Mouse (Mus musculus) neural tube, postnatal 0 days (tissue): ENCODE results near the gene Olfr739. TPM values are rescaled to one million over a fixed set of nuclear protein-coding genes. Genes with fewer than 3 reads are reported as not detected.

Experiments used
- polyA plus RNA-seq: library from polyadenylated mRNA; unstranded; fragments of >200 nt; fragmentation: Nextera tagmentation; extraction: Ambion mirVana; gene quantifications from 2 replicates; pipeline ENCODE4 v1.2.1, GENCODE M21; 2015

Olfr739 gene
- polyA plus RNA-seq: not detected in 2 replicates

GRCm38 (mm10) chr14:50418326-50418725, at the start of gene Olfr739:
Gene Olfr739 (plus strand): TSS chr14:50418626.

GRCm38 (mm10) chr14:50380863-50381262, 37.6 kb upstream of the Olfr739 start, which contains the start of gene Olfr736:
Gene Olfr736 (plus strand): TSS chr14:50381163.

GRCm38 (mm10) chr14:50407268-50407667, 11.2 kb upstream of the Olfr739 start, which contains the start of gene Olfr738:
Gene Olfr738 (plus strand): TSS chr14:50407568.

GRCm38 (mm10) chr14:50445245-50445644, 26.8 kb downstream of the Olfr739 start, which contains the start of gene Olfr740:
Gene Olfr740 (plus strand): TSS chr14:50445545.

GRCm38 (mm10) chr14:50472438-50472837, 54.0 kb downstream of the Olfr739 start, which contains the start of gene Olfr741:
Gene Olfr741 (plus strand): TSS chr14:50472738.

Other genes starting within 250 kb of the Olfr739 start
- not detected in 2 replicates for gene Olfr730, start 230.4 kb upstream of the Olfr739 start, polyA plus RNA-seq
- not detected in 2 replicates for gene Olfr731, start 176.8 kb upstream of the Olfr739 start, polyA plus RNA-seq
- not detected in 2 replicates for gene Olfr732, start 134.4 kb upstream of the Olfr739 start, polyA plus RNA-seq
- not detected in 2 replicates for gene Olfr733, start 117.1 kb upstream of the Olfr739 start, polyA plus RNA-seq
- not detected in 2 replicates for gene Olfr734, start 91.9 kb upstream of the Olfr739 start, polyA plus RNA-seq
- gene Olfr735, start 69.8 kb upstream of the Olfr739 start, polyA plus RNA-seq: not detected in 2 replicates
- gene Tlr11, start 60.7 kb upstream of the Olfr739 start, polyA plus RNA-seq: not detected in 2 replicates
- not detected in 2 replicates for gene Olfr736, start 37.5 kb upstream of the Olfr739 start, polyA plus RNA-seq
- not detected in 2 replicates for gene Olfr738, start 11.1 kb upstream of the Olfr739 start, polyA plus RNA-seq
- not detected in 2 replicates for gene Olfr740, start 26.9 kb downstream of the Olfr739 start, polyA plus RNA-seq
- not detected in 2 replicates for gene Olfr741, start 54.1 kb downstream of the Olfr739 start, polyA plus RNA-seq
- gene Olfr742, start 85.0 kb downstream of the Olfr739 start, polyA plus RNA-seq: not detected in 2 replicates
- not detected in 2 replicates for gene Olfr743, start 103.2 kb downstream of the Olfr739 start, polyA plus RNA-seq
- gene Olfr744, start 196.3 kb downstream of the Olfr739 start, polyA plus RNA-seq: not detected in 2 replicates
- gene Olfr745, start 220.8 kb downstream of the Olfr739 start, polyA plus RNA-seq: not detected in 2 replicates
- gene Olfr746, start 228.5 kb downstream of the Olfr739 start, polyA plus RNA-seq: not detected in 2 replicates